Mouse (Mus musculus): ENCODE results near the gene Itprid1. TPM values are rescaled to one million over a fixed set of nuclear protein-coding genes. Genes with fewer than 3 reads are reported as not detected.

Gene Itprid1
- polyA plus RNA-seq, 1 experiment from 2014 or later, result not detected

DNA sequence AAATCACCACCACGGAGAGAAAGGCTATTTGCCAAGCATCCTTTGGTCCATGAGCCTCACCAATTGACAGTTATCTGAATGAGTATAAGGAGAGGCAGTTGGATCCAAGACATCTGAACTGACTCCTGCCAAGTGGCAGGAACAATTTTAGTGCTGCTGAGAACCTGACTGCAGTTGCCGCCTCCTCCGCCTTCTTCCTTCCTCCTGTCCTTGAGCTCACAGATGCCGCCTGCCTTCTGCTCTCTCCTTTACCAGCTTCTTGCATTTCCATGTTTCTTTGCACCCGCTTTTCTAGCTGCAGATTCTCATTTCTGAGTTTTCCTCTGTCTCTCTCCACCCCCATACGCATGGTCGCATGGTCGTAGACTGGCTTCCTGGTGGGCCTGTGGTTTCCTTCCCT lies 25.5 kb upstream of the Itprid1 start:
- Histone ChIP-seq H3K4me2 (no peak overlapping the region), H3K4me3 (replicated peaks) (no peak overlapping the region), H3K4me1 (replicated peaks) (no peaks in the 10 kb centered on the region), H3K27ac (no peak overlapping the region), H3K9ac (no peak overlapping the region), H3K27me3 (no peaks in the 10 kb centered on the region), H3K36me3 (no peaks in the 10 kb centered on the region), H3K9me3 (replicated peaks) (no peaks in the 10 kb centered on the region)
- ATAC-seq (ENCODE audit: low read depth) (no peak), DNase-seq (no peak)
- WGBS (ENCODE audit: insufficient replicate concordance), result 41% methylated on average over 8 of the region's 8 CpGs

DNA sequence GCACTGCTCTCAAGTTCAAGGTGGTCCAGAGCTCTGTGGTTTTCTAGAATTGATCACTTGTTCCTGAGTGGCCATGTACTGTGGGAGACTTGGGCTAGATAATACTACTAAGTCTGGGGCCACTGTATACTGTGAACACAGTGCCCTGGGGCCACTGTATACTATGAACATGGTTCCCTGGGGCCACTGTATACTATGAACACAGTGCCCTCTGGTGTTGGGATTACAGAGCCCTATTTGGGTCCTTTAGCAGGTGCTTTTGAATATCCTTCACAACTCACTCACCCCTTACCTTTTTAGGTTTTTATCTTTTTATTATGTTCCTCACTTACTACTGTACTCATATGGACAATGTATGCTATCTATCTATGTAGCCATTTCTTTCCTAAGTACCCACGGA lies 24.3 kb upstream of the Itprid1 start:
- Histone ChIP-seq H3K9me3 (replicated peaks) (no peaks in the 10 kb centered on the region), H3K27me3 (no peaks in the 10 kb centered on the region), H3K36me3 (no peaks in the 10 kb centered on the region), H3K4me3 (replicated peaks) (no peak overlapping the region), H3K4me1 (replicated peaks) (no peaks in the 10 kb centered on the region), H3K4me2 (no peak overlapping the region), H3K9ac (no peak overlapping the region), H3K27ac (no peak overlapping the region)
- ATAC-seq (ENCODE audit: low read depth) (no peak), DNase-seq (no peak)
- 48% methylated on average over 1 of the region's 1 CpGs for WGBS (ENCODE audit: insufficient replicate concordance)

- no peaks in the 10 kb centered on the region for H3K4me1 ChIP-seq (replicated peaks)
- H3K9ac ChIP-seq, result no peak overlapping the region
- ATAC-seq (ENCODE audit: low read depth) (no peak), DNase-seq (no peak)
- H3K36me3 ChIP-seq, result no peaks in the 10 kb centered on the region
- no peak overlapping the region for H3K4me3 ChIP-seq (replicated peaks)
- 57% methylated on average over 12 of the region's 12 CpGs for WGBS (ENCODE audit: insufficient replicate concordance)
- H3K9me3 ChIP-seq (replicated peaks), result no peaks in the 10 kb centered on the region
- H3K4me2 ChIP-seq, result no peak overlapping the region
- no peak overlapping the region for H3K27ac ChIP-seq
- no peaks in the 10 kb centered on the region for H3K27me3 ChIP-seq
Measured at GRCm38 (mm10) chr6:55814184-55814926, 22.3 kb upstream of the Itprid1 start.

GRCm38 (mm10) chr6:55816911-55817310 lies 19.8 kb upstream of the Itprid1 start:
- no peak overlapping the region for H3K27ac ChIP-seq

DNA sequence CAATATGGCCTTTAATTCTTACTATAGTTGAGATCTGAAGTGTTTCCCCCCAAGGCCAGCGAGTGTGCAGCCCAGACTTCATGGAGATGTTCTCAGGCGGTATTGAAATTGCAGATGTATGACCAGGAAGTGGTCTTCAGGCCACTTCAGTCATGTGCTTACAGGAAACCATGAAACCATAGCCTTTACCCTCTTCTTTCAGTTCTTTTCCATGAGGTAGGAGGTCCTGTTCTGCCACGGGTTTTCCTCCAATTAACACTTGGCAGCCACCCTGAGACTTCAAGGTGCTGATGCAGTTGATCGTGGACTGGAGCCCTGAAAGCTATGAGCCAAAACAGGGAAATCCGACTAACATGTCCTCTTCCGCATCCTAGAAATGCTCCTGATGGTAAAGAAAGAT lies 7.0 kb upstream of the Itprid1 start:
- 61% methylated on average over 6 of the region's 6 CpGs for whole genome bisulfite sequencing (ENCODE audit: insufficient replicate concordance)
- H3K9ac ChIP-seq, result no peak overlapping the region

More at GRCm38 (mm10) chr6:55816911-55817310, 19.8 kb upstream of the Itprid1 start:
- ATAC-seq (ENCODE audit: low read depth) (no peak), DNase-seq (no peak)
- H3K36me3 ChIP-seq, result no peaks in the 10 kb centered on the region
- H3K4me2 ChIP-seq, result no peak overlapping the region
- H3K4me3 ChIP-seq (replicated peaks), result no peak overlapping the region
- H3K27me3 ChIP-seq, result no peaks in the 10 kb centered on the region
- H3K4me1 ChIP-seq (replicated peaks), result no peaks in the 10 kb centered on the region
- WGBS (ENCODE audit: insufficient replicate concordance), result 64% methylated on average over 5 of the region's 5 CpGs
- no peak overlapping the region for H3K9ac ChIP-seq
- H3K9me3 ChIP-seq (replicated peaks), result no peaks in the 10 kb centered on the region

DNA sequence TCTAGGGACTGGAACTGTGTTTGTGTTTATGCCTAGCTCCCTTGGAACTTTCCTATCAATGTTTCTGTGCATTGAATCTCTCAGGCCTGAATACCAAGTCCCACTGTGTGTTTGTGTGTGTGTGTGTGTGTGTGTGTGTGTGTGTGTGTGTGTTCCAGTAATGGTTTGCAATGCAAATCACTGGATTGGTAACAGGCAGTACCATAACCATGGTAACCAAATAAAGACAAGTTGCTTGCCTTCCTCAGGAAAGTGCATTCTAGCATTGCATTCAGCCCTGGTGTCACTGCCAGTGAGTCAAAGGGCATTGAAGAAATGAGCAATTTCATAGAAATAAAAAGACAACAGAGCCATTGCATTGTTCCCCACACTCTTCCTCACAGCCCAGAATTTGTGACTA lies 15.9 kb downstream of the Itprid1 start:
- H3K36me3 ChIP-seq, result no peaks in the 10 kb centered on the region
- no peaks in the 10 kb centered on the region for H3K27me3 ChIP-seq
- H3K9me3 ChIP-seq (replicated peaks), result no peaks in the 10 kb centered on the region
- H3K27ac ChIP-seq, result no peak overlapping the region
- no peak for DNase-seq
- H3K4me1 ChIP-seq (replicated peaks), result no peaks in the 10 kb centered on the region
- H3K9ac ChIP-seq, result no peak overlapping the region
- H3K4me2 ChIP-seq, result no peak overlapping the region
- no peak for ATAC-seq (ENCODE audit: low read depth)
- H3K4me3 ChIP-seq (replicated peaks), result no peak overlapping the region

More for the DNA sequence above, 7.0 kb upstream of the Itprid1 start:
- ATAC-seq (ENCODE audit: low read depth), result no peak
- Histone ChIP-seq H3K4me2 (no peak overlapping the region), H3K27ac (no peak overlapping the region), H3K27me3 (no peaks in the 10 kb centered on the region), H3K36me3 (no peaks in the 10 kb centered on the region), H3K4me1 (replicated peaks) (no peaks in the 10 kb centered on the region), H3K9me3 (replicated peaks) (no peaks in the 10 kb centered on the region), H3K4me3 (replicated peaks) (no peak overlapping the region)
- DNase-seq, result no peak

GRCm38 (mm10) chr6:55856085-55856484 lies 19.4 kb downstream of the Itprid1 start:
- H3K27me3 ChIP-seq, result no peaks in the 10 kb centered on the region
- no peak overlapping the region for H3K27ac ChIP-seq
- WGBS (ENCODE audit: insufficient replicate concordance), result 69% methylated on average over 4 of the region's 4 CpGs
- ATAC-seq (ENCODE audit: low read depth) (no peak), DNase-seq (no peak)
- H3K4me1 ChIP-seq (replicated peaks), result no peaks in the 10 kb centered on the region
- no peak overlapping the region for H3K4me2 ChIP-seq
- no peak overlapping the region for H3K9ac ChIP-seq
- no peak overlapping the region for H3K4me3 ChIP-seq (replicated peaks)
- no peaks in the 10 kb centered on the region for H3K36me3 ChIP-seq
- no peaks in the 10 kb centered on the region for H3K9me3 ChIP-seq (replicated peaks)

- WGBS (ENCODE audit: insufficient replicate concordance), result 55% methylated on average over 2 of the region's 2 CpGs
- DNase-seq (no peak), ATAC-seq (ENCODE audit: low read depth) (no peak)
- H3K4me3 ChIP-seq (replicated peaks), result no peak overlapping the region
- H3K9ac ChIP-seq, result no peak overlapping the region
- no peaks in the 10 kb centered on the region for H3K36me3 ChIP-seq
- H3K4me1 ChIP-seq (replicated peaks), result no peaks in the 10 kb centered on the region
- no peak overlapping the region for H3K27ac ChIP-seq
- no peaks in the 10 kb centered on the region for H3K27me3 ChIP-seq
- H3K9me3 ChIP-seq (replicated peaks), result no peaks in the 10 kb centered on the region
- no peak overlapping the region for H3K4me2 ChIP-seq
Measured at GRCm38 (mm10) chr6:55865206-55865605, 28.5 kb downstream of the Itprid1 start.

- no peak for DNase-seq
Measured at GRCm38 (mm10) chr6:55879356-55879960, 42.8 kb downstream of the Itprid1 start.

DNA sequence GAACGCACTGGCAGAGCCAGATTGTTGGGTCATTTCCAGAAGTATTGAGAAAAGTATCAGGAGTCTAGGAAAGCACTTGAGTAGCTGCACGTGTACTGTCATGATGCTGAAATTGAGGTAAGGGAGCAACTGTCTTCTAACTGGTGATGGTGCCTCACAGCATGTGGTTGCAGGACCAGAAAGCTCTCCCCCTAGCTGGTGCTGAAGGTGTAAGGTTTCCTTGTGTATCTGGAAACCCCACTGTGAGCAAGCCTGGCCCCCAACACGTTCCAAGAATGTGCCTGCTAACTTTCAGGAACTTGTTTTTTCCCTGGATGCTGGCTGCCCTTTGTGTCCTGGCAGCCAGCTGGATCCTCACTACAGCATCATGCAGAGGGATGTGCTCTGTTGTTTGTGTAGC lies 44.2 kb downstream of the Itprid1 start:
- no peaks in the 10 kb centered on the region for H3K4me1 ChIP-seq (replicated peaks)
- no peak overlapping the region for H3K27ac ChIP-seq
- H3K4me2 ChIP-seq, result no peak overlapping the region
- DNase-seq (no peak), ATAC-seq (ENCODE audit: low read depth) (no peak)
- no peaks in the 10 kb centered on the region for H3K36me3 ChIP-seq
- H3K9ac ChIP-seq, result no peak overlapping the region
- H3K9me3 ChIP-seq (replicated peaks), result no peaks in the 10 kb centered on the region
- H3K27me3 ChIP-seq, result no peaks in the 10 kb centered on the region
- no peak overlapping the region for H3K4me3 ChIP-seq (replicated peaks)
- WGBS (ENCODE audit: insufficient replicate concordance), result 23% methylated on average over 3 of the region's 3 CpGs

More at GRCm38 (mm10) chr6:55879356-55879960, 42.8 kb downstream of the Itprid1 start:
- no peak for ATAC-seq (ENCODE audit: low read depth)
- Histone ChIP-seq H3K9ac (no peak overlapping the region), H3K4me3 (replicated peaks) (no peak overlapping the region), H3K27me3 (no peaks in the 10 kb centered on the region), H3K4me1 (replicated peaks) (no peaks in the 10 kb centered on the region), H3K27ac (no peak overlapping the region), H3K4me2 (no peak overlapping the region), H3K9me3 (replicated peaks) (no peaks in the 10 kb centered on the region), H3K36me3 (no peaks in the 10 kb centered on the region)
- 42% methylated on average over 5 of the region's 5 CpGs for WGBS (ENCODE audit: insufficient replicate concordance)

DNA sequence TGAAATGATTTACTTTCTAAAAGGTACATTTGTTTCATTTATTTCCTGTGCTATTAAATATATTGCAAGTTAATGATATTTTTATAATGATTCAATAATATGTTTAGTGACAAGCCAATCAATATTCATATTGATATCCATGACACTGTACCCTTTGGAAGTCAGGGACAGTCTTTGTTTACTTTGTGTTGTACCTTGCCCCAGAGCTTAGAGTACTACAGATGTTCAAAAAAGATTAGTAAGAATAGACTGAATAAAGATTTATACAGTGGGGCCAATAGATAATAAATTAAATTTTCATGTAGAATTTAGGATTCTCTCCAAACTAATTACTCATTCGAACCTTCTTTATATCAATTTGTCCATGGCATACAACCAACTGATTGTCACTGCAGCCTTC lies 50.9 kb downstream of the Itprid1 start:
- Histone ChIP-seq H3K27me3 (no peaks in the 10 kb centered on the region), H3K4me3 (replicated peaks) (no peak overlapping the region), H3K9me3 (replicated peaks) (no peaks in the 10 kb centered on the region), H3K4me1 (replicated peaks) (no peaks in the 10 kb centered on the region), H3K27ac (no peak overlapping the region), H3K9ac (no peak overlapping the region), H3K36me3 (no peaks in the 10 kb centered on the region), H3K4me2 (no peak overlapping the region)
- ATAC-seq (ENCODE audit: low read depth) (no peak), DNase-seq (no peak)
- WGBS (ENCODE audit: insufficient replicate concordance), result 63% methylated on average over 1 of the region's 1 CpGs
